Mouse (Mus musculus): ENCODE results near the gene Bmp10. TPM values are rescaled to one million over a fixed set of nuclear protein-coding genes. Genes with fewer than 3 reads are reported as not detected.
"Not testable (repeated sequence)": the region's sequence is repeated elsewhere in the genome, so short reads cannot be mapped to it uniquely, and the experiment has no call there.

Gene Bmp10
- polyA plus RNA-seq, 1 experiment from 2014 or later = not detected

DNA sequence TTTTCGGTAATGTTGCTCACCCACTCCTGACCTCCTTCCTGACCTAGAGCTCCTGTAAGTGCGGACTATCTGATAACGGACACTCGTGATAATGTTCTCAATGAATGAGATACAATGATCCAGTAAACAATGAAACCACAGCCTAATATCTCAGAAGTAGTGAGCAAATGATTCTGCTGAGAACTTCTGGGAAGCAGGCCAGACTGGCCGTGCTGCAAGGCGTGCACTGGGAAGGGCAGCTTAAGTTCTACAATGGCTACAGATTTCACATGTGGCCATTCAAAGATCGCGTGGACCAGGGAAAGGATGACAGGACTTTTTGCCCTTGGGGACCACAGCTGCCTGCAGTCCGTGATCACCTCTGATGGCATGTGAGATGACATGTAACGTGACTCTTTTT lies 39.6 kb downstream of the Bmp10 start:
- no peak overlapping the region for H3K27ac ChIP-seq (ENCODE audit: low read length)
- ATAC-seq = no peak
- H3K4me1 ChIP-seq (ENCODE audit: control insufficient read depth, insufficient read depth, low read length) = no peaks in the 10 kb centered on the region
- H3K9ac ChIP-seq (ENCODE audit: low read depth, low read length) = no peak overlapping the region
- no peaks in the 10 kb centered on the region for H3K9me3 ChIP-seq (ENCODE audit: control insufficient read depth, low read length)
- no peak overlapping the region for H3K4me3 ChIP-seq (ENCODE audit: low read length)
- no peaks in the 10 kb centered on the region for H3K27me3 ChIP-seq (replicated peaks; ENCODE audit: control insufficient read depth, insufficient read depth, low read length)
- no peaks in the 10 kb centered on the region for H3K36me3 ChIP-seq (ENCODE audit: control insufficient read depth, insufficient read depth, low read length)
- WGBS = 81% methylated on average over 10 of the region's 10 CpGs
- H3K4me2 ChIP-seq (ENCODE audit: low read depth, low read length) = no peak overlapping the region

DNA sequence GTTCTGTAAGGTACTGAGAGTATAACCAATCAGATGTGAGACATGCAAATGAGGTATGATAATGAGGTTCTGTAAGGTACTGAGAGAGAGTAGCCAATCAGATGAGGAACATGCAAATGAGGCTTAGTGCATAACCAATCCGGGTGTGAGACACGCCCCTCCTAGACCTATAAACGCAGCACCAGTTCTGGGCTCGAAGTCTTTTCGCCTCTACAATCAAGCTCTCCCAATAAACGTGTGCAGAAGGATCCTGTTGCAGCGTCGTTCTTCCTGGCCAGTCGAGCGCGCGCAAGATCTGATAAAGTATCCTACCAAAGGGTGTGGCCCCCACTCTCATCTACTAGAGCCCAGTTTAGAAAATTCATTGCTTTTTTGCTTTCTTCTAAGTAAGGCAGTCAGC lies 41.3 kb downstream of the Bmp10 start:
- not testable (repeated sequence) for H3K4me1 ChIP-seq (ENCODE audit: control insufficient read depth, insufficient read depth, low read length); H3K4me3 ChIP-seq (ENCODE audit: low read length); H3K36me3 ChIP-seq (ENCODE audit: control insufficient read depth, insufficient read depth, low read length); H3K27ac ChIP-seq (ENCODE audit: low read length); H3K27me3 ChIP-seq (replicated peaks; ENCODE audit: control insufficient read depth, insufficient read depth, low read length); H3K4me2 ChIP-seq (ENCODE audit: low read depth, low read length); H3K9me3 ChIP-seq (ENCODE audit: control insufficient read depth, low read length); H3K9ac ChIP-seq (ENCODE audit: low read depth, low read length); ATAC-seq
- WGBS = 90% methylated on average over 12 of the region's 12 CpGs

DNA sequence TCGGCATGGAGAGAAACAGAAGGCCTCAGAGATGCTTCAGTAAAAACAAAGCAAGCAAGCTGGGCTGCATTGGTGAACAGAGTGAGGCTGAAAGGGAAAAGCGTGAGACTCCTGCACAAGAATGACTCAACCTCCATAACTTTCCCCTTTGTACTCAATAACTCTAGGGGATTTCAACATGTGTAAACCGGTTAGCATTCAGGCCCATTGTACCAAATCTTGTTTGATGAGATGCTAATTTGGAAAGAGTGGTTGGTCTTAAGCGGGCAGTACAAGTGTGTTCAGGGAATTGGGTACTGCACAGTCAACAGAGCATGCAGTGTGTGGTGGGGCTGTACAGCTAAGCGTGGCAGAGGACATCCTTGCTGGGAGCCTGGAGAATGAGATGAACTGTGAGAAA lies 46.4 kb downstream of the Bmp10 start:
- no peaks in the 10 kb centered on the region for H3K27me3 ChIP-seq (replicated peaks; ENCODE audit: control insufficient read depth, insufficient read depth, low read length)
- H3K4me2 ChIP-seq (ENCODE audit: low read depth, low read length) = no peak overlapping the region
- no peak for ATAC-seq
- H3K27ac ChIP-seq (ENCODE audit: low read length) = no peak overlapping the region
- no peaks in the 10 kb centered on the region for H3K9me3 ChIP-seq (ENCODE audit: control insufficient read depth, low read length)
- no peak overlapping the region for H3K4me3 ChIP-seq (ENCODE audit: low read length)
- 88% methylated on average over 5 of the region's 5 CpGs for WGBS
- no peak overlapping the region for H3K9ac ChIP-seq (ENCODE audit: low read depth, low read length)
- H3K4me1 ChIP-seq (ENCODE audit: control insufficient read depth, insufficient read depth, low read length) = no peaks in the 10 kb centered on the region
- no peaks in the 10 kb centered on the region for H3K36me3 ChIP-seq (ENCODE audit: control insufficient read depth, insufficient read depth, low read length)

DNA sequence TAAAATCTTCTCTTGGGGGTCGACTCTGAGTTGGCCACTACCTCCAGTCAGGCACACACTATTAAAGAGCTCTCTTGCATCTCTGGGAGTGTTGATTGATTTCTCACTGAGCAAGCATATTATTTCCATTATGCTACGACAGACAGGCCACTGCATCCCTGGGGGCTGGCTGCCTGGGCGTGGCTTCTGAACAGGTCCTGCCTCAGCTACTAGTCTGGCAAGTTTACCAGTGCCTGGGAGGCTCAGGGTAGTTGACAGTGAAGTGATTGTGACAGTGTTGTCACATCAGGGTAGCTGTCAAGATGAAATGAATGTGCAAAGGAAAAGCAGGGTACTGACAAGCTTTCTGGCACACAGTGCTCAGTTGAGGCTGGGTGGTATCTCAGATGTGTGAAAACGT lies 50.1 kb downstream of the Bmp10 start:
- Histone ChIP-seq H3K27ac (ENCODE audit: low read length) (no peak overlapping the region), H3K4me2 (ENCODE audit: low read depth, low read length) (no peak overlapping the region), H3K4me3 (ENCODE audit: low read length) (no peak overlapping the region), H3K36me3 (ENCODE audit: control insufficient read depth, insufficient read depth, low read length) (no peaks in the 10 kb centered on the region), H3K4me1 (ENCODE audit: control insufficient read depth, insufficient read depth, low read length) (no peaks in the 10 kb centered on the region), H3K9me3 (ENCODE audit: control insufficient read depth, low read length) (no peaks in the 10 kb centered on the region), H3K9ac (ENCODE audit: low read depth, low read length) (no peak overlapping the region), H3K27me3 (replicated peaks; ENCODE audit: control insufficient read depth, insufficient read depth, low read length) (0 out of 2 replicates have a peak, but pooled peaks cover 4% of the 10 kb centered on the region)
- WGBS = 31% methylated on average over 4 of the region's 4 CpGs
- ATAC-seq = no peak

DNA sequence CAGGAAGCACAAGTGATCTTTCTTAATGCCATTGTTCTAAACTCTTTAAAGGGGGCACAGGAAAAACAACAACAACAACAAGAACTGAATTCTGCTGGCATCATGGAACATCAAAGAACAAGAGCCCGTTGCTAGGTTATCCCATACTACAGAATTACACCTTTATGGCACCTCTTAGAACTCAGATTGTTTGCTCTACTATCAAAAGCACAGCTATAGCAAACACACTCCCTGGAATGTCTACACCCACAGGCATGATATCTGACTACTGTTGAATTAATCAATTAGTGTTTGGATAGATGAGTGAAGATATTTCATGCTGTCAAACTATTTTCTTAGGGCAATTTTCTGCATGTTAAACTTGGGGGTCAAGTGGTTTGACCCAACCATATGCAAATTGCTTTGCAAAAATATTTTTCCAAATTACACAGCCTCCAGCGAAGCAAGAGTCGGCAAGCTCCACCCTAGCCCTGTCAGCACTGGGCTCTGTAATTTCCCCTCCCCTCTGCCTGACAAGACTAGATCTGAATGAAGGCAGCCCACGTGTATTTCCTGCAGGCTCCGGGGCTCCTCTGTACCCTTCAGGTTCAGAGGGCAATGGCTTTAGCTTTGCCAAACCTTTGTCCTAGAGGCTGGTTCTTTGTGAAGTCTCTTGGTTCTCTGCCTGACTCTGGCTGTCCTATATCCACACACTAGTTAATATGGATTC lies 50.7 kb downstream of the Bmp10 start:
- peak; percentile 74; the same call in 1 of the 2 replicates for ATAC-seq
- Histone ChIP-seq H3K27me3 (replicated peaks; ENCODE audit: control insufficient read depth, insufficient read depth, low read length) (0 out of 2 replicates have a peak, but pooled peaks cover 4% of the 10 kb centered on the region), H3K4me1 (ENCODE audit: control insufficient read depth, insufficient read depth, low read length) (no peaks in the 10 kb centered on the region), H3K9me3 (ENCODE audit: control insufficient read depth, low read length) (no peaks in the 10 kb centered on the region), H3K4me2 (ENCODE audit: low read depth, low read length) (no peak overlapping the region), H3K9ac (ENCODE audit: low read depth, low read length) (no peak overlapping the region), H3K36me3 (ENCODE audit: control insufficient read depth, insufficient read depth, low read length) (no peaks in the 10 kb centered on the region), H3K4me3 (ENCODE audit: low read length) (no peak overlapping the region), H3K27ac (ENCODE audit: low read length) (no peak overlapping the region)
- WGBS = 27% methylated on average over 5 of the region's 5 CpGs

DNA sequence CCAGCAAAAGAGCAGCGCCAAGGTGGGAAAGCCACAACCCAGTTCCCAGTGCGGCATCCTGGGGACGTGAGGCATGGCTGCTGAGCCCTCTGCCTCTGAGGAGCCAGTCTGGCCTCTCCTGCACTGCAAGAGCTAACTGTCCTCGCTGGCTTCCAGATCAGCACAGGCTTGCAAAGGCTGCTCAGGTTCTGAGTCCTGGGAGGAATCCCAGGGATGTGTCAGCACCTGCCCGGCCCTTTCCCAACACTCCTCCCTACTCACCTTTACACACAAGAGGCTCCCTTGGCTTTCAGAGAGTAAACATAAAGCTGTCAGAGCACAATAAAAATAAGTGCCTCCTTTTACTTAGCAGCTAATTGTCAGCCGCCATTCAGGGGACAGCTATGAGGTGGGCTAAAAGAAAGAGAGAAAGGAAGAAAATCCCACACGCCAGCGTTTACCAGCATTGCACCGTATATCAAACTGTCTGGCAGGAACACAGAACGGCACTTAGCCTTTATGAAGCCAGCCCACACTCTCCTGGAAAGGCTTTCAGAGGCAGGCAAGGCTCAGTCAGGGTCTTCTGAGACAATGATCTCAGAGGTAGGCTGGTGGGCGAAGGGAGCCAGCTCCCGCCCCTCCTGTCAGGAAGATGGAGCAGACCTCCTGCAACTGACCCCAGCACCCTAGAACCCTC lies 54.6 kb downstream of the Bmp10 start:
- no peak overlapping the region for H3K4me2 ChIP-seq (ENCODE audit: low read depth, low read length)
- H3K9ac ChIP-seq (ENCODE audit: low read depth, low read length) = no peak overlapping the region
- H3K4me1 ChIP-seq (ENCODE audit: control insufficient read depth, insufficient read depth, low read length) = no peaks in the 10 kb centered on the region
- no peak overlapping the region for H3K4me3 ChIP-seq (ENCODE audit: low read length)
- H3K36me3 ChIP-seq (ENCODE audit: control insufficient read depth, insufficient read depth, low read length) = no peaks in the 10 kb centered on the region
- no peak overlapping the region for H3K27ac ChIP-seq (ENCODE audit: low read length)
- H3K9me3 ChIP-seq (ENCODE audit: control insufficient read depth, low read length) = no peaks in the 10 kb centered on the region
- ATAC-seq = no peak
- H3K27me3 ChIP-seq (replicated peaks; ENCODE audit: control insufficient read depth, insufficient read depth, low read length) = 0 out of 2 replicates have a peak, but pooled peaks cover 4% of the 10 kb centered on the region
- WGBS = 48% methylated on average over 12 of the region's 12 CpGs

DNA sequence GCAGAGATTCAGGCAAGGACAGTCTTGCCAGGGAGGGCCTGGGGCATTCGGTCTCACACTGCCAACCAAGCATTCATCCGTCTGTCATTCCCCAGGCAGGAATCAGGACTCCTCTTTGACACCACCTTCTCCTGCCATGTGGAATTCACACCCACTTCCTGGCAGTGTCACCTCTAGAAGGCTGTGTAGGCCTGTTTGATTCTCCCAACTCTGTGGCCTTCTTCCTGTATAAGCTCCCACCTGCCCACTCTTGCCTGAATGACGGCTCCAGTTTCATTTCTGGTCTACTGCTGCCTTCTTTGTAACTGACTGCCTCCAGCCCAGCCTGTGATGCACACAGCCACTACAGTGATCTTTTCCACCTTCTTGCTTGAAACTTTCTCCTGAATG lies 55.1 kb downstream of the Bmp10 start:
- 72% methylated on average over 3 of the region's 3 CpGs for WGBS
- Histone ChIP-seq H3K4me2 (ENCODE audit: low read depth, low read length) (no peak overlapping the region), H3K9me3 (ENCODE audit: control insufficient read depth, low read length) (no peaks in the 10 kb centered on the region), H3K9ac (ENCODE audit: low read depth, low read length) (no peak overlapping the region), H3K4me3 (ENCODE audit: low read length) (no peak overlapping the region), H3K27me3 (replicated peaks; ENCODE audit: control insufficient read depth, insufficient read depth, low read length) (0 out of 2 replicates have a peak, but pooled peaks cover 4% of the 10 kb centered on the region), H3K4me1 (ENCODE audit: control insufficient read depth, insufficient read depth, low read length) (no peaks in the 10 kb centered on the region), H3K36me3 (ENCODE audit: control insufficient read depth, insufficient read depth, low read length) (no peaks in the 10 kb centered on the region), H3K27ac (ENCODE audit: low read length) (no peak overlapping the region)
- ATAC-seq = no peak

DNA sequence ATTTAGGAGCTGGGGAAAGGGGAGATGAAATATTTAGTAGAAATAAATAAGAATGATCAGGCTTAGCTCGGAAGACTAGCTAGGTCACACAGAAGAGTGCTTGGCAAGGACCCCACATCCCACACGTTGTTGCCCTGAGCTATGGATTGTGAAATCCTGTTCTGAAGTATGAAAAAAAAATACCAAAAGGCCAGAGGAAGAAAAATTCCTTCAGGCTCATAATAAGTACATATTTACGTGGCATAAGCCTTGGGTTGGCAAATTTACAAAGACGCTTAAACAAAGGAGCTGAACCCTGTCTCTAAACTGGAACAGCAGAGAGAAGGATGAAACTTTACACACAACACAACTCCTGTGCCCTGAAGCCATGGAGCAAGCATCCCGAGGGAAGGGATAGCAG lies 56.0 kb downstream of the Bmp10 start:
- no peaks in the 10 kb centered on the region for H3K9me3 ChIP-seq (ENCODE audit: control insufficient read depth, low read length)
- WGBS = 66% methylated on average over 5 of the region's 5 CpGs
- no peaks in the 10 kb centered on the region for H3K36me3 ChIP-seq (ENCODE audit: control insufficient read depth, insufficient read depth, low read length)
- 0 out of 2 replicates have a peak, but pooled peaks cover 4% of the 10 kb centered on the region for H3K27me3 ChIP-seq (replicated peaks; ENCODE audit: control insufficient read depth, insufficient read depth, low read length)
- H3K4me2 ChIP-seq (ENCODE audit: low read depth, low read length) = no peak overlapping the region
- H3K4me1 ChIP-seq (ENCODE audit: control insufficient read depth, insufficient read depth, low read length) = no peaks in the 10 kb centered on the region
- no peak overlapping the region for H3K4me3 ChIP-seq (ENCODE audit: low read length)
- no peak for ATAC-seq
- H3K9ac ChIP-seq (ENCODE audit: low read depth, low read length) = no peak overlapping the region
- H3K27ac ChIP-seq (ENCODE audit: low read length) = no peak overlapping the region
